Mouse (Mus musculus): ENCODE measurements around the gene Lrp5.
"Not testable (repeated sequence)": the region's sequence is repeated elsewhere in the genome, so short reads cannot be mapped to it uniquely, and the experiment has no call there.

Lrp5 gene

GRCm38 (mm10) chr19:3695471-3695870, 9.1 kb upstream of the Lrp5 start:
- no peak for DNase-seq (ENCODE audit: low spot score in 2 of 2)

DNA sequence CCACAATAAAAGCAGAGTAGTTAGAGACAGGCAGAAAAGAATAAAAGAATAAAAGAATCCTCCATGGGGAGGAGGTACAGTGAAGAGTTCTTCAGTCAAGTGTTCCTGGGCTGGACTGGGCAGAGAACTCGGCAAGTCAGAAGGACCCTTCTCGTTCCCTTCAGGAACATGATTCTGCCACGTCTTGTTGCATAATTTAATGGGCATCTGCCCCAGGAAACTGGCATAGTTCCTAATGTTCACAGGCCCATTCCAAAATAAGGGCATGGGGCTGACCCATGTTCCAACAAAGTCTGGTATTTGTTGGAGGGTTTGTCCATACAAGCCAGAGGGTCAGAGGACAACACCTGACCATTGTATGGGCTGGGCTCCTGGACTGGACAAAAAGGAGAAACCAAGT, 8.6 kb upstream of the Lrp5 start:
- DNase-seq (ENCODE audit: low spot score in 2 of 2), result no peak

DNA sequence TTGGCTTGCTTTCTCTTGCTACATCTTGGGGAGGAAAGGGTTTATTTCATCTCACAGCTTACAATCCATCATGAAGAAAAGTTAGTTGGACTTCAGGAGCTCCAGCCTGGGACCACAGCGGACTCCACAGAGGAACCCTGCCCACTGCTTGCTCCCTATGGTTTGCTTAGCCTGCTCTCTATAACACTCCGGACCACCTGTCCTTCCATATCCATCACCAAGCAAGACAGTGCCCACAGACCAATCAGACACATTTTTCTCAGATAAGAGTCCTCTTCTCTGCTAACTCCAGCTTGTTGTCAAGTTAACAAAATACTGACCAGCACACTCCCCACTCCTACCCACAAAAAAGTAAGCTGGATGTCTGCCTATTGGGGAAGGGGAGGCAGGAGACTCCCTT, 8.1 kb upstream of the Lrp5 start:
- no peak for DNase-seq (ENCODE audit: low spot score in 2 of 2)

DNA sequence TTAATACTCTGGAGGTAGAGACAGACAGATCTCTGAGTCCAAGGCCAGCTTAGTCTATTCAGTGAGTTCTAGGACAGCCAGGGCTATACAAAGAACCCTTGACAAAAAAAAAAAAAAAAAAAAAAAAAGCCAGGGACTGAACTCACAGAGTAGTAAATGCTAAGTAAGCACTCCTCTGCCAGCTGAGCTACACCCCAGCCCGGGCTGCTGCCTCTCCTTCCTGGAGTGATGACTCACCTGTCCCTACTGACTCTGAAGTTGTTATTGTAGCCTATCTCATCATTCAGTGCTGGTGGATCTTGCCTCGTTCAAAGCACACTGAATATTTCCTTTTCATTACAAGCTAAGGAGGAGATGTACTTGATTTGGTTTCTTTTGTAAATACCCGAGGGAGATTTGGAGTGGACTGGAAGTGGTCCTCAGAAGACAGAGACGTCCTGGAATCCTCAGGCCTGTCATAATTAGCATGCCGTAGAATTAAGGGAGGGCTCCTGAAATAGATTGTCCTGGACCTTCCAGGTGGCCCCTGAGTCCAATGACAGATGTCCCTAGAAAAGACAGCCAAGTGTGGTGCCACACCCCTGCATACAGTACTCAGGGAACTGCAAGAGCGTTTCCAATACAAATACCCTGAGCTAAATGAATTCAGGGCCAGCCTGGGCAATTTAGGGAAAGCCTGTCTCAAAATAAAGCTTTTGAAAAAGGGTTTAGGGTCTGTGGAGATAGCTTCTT, 6.2 kb upstream of the Lrp5 start:
- no peak for DNase-seq (ENCODE audit: low spot score in 2 of 2)

DNA sequence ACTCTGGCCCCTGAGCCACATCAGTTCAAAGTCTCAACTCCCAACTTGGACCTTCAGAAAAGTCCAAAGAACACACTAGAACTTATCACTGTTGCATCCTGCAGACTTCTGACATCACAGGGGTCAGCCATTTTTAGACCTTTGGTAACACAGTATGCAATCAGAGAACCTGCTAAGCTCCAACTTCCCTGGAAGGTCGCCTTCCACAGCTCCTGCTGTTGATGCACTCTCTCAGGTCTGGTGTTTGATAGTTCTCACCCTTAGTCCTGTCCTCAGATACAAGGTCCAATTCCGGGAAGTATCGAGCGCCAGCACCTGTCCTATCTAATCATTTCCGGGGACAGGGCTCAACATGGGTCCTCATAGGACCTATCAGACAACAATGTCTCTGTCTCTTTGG, 5.0 kb upstream of the Lrp5 start:
- DNase-seq (ENCODE audit: low spot score in 2 of 2), result no peak

DNA sequence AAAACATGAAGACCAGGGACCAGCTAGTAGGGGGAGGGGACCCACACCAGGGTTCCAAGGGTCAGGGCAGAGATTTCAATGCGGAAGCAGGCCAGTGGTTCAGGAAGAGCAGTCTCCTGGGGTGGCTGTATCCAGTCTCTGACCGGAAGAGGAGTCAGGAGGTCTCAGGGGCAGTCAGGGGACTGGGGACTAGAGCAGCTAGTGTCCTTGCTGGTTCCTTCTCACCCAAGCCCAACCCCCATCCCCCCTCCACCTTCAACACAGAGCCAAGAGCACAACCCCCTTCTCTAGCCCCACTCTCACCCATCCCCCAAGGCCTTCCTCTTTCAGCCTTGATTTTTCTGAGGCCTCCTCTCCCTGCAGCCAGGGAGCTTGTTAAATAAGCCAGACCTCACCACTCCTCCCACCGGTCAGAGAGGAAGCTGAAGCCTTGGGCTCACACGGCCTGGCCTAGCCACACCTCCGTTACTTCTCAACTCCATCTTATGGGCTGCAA, 1.4 kb upstream of the Lrp5 start:
- DNase-seq (ENCODE audit: low spot score in 2 of 2), result peak in 1 of 2 experiments; percentile 40

- DNase-seq (ENCODE audit: low spot score in 2 of 2), result no peak
These were observed 651 bp downstream of the Lrp5 start for GRCm38 (mm10) chr19:3685611-3686214.

GRCm38 (mm10) chr19:3684957-3685580, 1.3 kb downstream of the Lrp5 start:
- DNase-seq (ENCODE audit: low spot score in 2 of 2), result no peak

DNA sequence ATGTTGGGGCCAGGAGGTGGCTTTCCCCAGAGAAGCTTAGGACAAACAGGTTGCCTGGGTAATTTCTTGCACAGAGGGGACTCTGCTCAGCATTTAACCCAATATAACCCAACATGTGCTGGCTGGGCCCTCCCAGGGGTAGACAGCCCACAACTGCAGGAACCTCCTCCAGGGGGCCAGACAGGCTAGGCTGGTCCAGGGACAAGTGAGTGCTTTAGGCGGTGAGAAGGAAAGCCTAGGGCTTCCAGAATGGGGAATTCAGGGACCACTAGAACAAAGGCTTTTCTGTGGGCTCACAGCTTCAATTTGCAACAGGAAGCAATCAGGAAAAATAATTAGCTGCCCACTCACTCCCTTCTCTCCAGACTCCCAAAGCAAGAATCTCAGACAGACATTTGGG, 1.9 kb downstream of the Lrp5 start:
- DNase-seq (ENCODE audit: low spot score in 2 of 2), result no peak

GRCm38 (mm10) chr19:3681310-3681934, 4.9 kb downstream of the Lrp5 start:
- DNase-seq (ENCODE audit: low spot score in 2 of 2), result peak in 1 of 2 experiments; percentile 40

DNA sequence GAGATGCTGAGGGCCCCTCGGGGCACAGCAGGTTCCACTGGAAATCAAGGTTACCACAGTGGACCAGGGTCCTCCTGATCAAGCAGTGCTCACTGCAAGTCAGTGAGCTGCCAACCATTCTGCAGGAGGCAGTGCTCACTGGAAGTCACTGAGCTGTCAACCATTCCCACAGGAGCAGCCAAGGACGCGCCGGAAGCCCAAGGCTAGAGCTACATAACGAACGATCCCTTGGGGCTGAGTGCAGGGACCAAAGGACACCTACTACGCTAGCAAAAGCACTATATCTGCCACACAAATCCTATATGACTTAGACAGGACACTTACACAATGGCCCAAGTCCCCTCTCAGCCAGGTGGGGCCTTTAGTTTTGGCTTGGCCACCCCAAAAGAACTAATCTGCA, 5.6 kb downstream of the Lrp5 start:
- no peak for DNase-seq (ENCODE audit: low spot score in 2 of 2)

- DNase-seq (ENCODE audit: low spot score in 2 of 2), result no peak
These were observed 12.1 kb downstream of the Lrp5 start for GRCm38 (mm10) chr19:3674122-3674855.

- no peak for DNase-seq (ENCODE audit: low spot score in 2 of 2)
These were observed 13.2 kb downstream of the Lrp5 start for GRCm38 (mm10) chr19:3673149-3673548.

- no peak for DNase-seq (ENCODE audit: low spot score in 2 of 2)
These were observed 17.3 kb downstream of the Lrp5 start for GRCm38 (mm10) chr19:3669100-3669499.

- DNase-seq (ENCODE audit: low spot score in 2 of 2), result no peak
These were observed 17.8 kb downstream of the Lrp5 start for GRCm38 (mm10) chr19:3668551-3668950.

DNA sequence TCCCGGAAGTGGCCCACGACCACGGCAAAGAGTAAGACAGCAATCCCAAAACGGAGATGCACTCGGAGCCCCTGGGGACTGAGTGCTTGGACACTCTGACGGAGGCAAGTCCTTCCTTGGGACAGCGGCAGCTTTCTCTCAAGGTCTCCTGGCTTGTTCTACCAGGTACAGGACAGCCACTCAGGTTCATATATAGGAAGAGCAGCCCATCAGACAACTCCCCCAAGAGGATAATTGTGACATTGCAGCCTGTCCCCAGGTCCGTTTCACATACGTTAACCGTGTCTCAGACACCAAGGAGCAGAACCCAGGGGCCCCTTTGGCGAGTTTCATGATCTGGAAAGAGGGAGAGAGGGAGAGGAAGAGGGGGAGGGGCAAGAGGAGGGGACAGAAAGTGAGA, 18.4 kb downstream of the Lrp5 start:
- no peak for DNase-seq (ENCODE audit: low spot score in 2 of 2)

GRCm38 (mm10) chr19:3667155-3667895, 19.0 kb downstream of the Lrp5 start:
- DNase-seq (ENCODE audit: low spot score in 2 of 2), result no peak

DNA sequence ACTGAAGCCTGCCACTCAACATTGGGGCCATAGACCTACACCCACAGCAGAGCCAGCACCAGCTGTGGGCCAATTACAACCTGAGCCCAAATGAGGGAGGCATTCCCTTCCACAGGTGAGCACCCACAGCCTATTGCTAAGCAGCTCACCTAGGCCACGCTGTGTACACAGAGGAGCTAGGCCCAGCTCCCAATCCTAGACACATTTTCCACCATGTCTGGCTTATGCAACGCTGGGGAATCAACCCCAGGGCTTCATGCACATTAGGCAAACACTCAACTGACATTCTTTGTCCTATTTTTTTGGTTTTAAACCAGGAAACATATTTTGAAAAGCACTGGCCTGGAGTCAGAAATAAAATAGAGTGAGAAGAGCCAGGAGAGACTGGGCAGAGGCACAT, 19.7 kb downstream of the Lrp5 start:
- DNase-seq (ENCODE audit: low spot score in 2 of 2), result no peak

DNA sequence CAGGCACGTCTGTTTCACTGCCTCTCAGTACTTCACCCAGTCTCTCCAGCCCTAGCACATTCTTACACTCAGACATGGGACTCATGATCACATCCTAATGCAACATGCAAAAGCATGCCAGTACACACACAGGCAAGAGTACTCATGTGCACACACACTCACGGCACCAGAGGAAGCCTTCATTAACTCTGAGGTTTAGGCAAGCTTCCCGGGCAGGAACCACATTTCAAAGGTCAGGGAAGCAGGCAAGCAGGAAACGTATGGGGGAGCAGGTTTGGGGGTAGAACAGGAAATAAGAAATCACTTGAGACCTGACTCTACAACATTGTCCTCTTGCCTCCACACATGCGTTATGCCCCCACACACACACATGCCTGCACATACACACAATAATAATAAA, 20.9 kb downstream of the Lrp5 start:
- DNase-seq (ENCODE audit: low spot score in 2 of 2), result no peak

DNA sequence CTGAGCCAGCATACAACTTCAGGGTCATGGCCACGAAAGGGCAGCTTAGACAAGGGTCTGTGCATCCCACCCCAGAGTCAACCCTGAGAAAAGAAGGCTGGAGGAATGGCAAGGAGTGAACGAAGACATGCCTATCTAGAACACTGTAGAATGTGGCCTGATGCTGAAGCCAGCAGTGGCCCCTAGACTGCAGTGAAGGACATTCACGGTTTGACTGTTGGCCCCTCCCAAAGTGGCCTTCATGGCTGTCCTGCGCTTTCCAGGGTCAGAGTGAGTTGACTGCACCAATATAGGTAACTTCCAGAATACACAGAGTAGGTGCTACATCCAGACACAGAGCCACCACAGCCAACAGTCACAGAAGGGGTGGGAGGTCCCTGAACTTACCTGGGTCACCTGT, 28.4 kb downstream of the Lrp5 start:
- DNase-seq (ENCODE audit: low spot score in 2 of 2), result no peak

DNA sequence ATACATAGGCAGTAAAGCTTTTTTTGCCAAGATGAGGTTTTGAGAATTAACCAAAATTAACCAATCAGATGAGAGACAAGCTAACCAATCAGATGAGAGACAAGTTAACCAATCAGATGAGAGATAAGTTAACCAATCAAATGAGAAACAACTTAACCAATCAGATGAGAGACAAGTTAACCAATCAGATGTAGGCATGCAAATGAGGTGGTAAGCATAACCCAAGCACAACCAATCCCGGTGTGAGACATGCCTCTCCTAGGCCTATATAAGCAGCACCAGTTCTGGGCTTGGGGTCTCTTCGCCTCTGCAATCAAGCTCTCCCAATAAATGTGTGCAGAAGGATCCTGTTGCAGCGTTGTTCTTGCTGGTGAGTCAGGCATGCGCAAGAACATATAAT, 29.3 kb downstream of the Lrp5 start:
- not testable (repeated sequence) for DNase-seq (ENCODE audit: low spot score in 2 of 2)

All from frontal cortex, postnatal 14 days (tissue).